11 mouse cellular contexts compared by ENCODE assay signal in the genomic region with DNA sequence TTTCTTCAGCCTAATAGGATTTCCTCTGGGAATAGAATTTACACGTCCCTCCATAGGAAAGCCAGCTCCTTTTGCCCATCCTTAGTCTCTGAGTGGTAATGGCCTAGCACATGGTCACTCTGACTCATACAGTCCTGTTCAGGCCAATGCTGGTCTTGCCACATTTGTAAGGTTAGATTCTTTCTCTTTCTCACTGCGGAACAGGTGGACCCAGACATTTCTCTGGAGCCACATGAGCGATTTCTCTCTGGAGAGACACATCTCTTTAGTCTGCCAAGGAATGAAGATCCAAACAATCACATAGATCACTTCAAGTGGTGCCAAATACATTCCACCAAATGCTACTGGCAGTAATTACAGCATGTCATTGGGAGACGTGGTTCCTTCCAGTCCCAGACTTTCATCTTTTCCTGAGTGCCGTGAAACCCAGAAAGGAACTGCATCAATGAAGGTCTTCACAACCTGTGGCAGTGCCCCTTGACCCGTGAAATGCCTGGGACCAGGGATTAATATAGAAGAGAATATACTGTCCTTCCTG. TPM values are rescaled to one million over a fixed set of nuclear protein-coding genes. Genes with fewer than 3 reads are reported as not detected.
DNase-seq lines count a peak whose midpoint lies in the region; ATAC-seq and TF ChIP-seq lines count a peak whose summit lies in the region.
"Had no signal": no experiment of that assay in that cellular context is flagged by ENCODE, and none has a peak within 500 bp of the region (broad histone marks: within the 10 kb centered on the region; RNA-seq: fewer than 3 reads in every experiment).

No protein-coding gene starts in this region.

- intact Hi-C loops in gastrocnemius, adult 2 months (cut with DNase I) = no loop called here

- H3K27ac ChIP-seq in heart, embryonic 16.5 days (ENCODE audit: low read length) = no peak overlapping the region
- no peak overlapping the region for H3K27ac ChIP-seq in embryonic facial prominence, embryonic 10.5 days (replicated peaks)
- peak overlapping the region; percentile 81; the same call in 1 of the 2 replicates for H3K27ac ChIP-seq in hindbrain, embryonic 15.5 days (replicated peaks)
- no peak overlapping the region for H3K27ac ChIP-seq in neural tube, embryonic 12.5 days
- H3K27ac ChIP-seq in gastrocnemius, adult 2 months = no peak overlapping the region
- H3K27ac ChIP-seq: embryonic facial prominence, embryonic 15.5 days had no signal

- H3K4me2 ChIP-seq in heart, embryonic 16.5 days (ENCODE audit: low read depth, low read length) = peak overlapping the region; percentile 73; the same call in 1 of the 2 replicates
- H3K4me2 ChIP-seq in hindbrain, embryonic 15.5 days = peak overlapping the region; percentile 78
- H3K4me2 ChIP-seq in neural tube, embryonic 12.5 days (replicated peaks) = peak overlapping the region; percentile 89

- DNase-seq in heart, adult 9 months (ENCODE audit: low spot score in 2 of 2) = no peak
- DNase-seq in embryonic facial prominence, embryonic 10.5 days (ENCODE audit: low spot score) = no peak
- no peak for DNase-seq in gastrocnemius, adult 2 months
- no peak for DNase-seq in thymus, postnatal 36 days
- no peak for DNase-seq in right cerebral cortex, postnatal 25 days
- DNase-seq: adrenal gland, adult 8-10 months; thymus, postnatal 14 days had no signal

- H3K4me1 ChIP-seq in heart, embryonic 16.5 days (ENCODE audit: control insufficient read depth, insufficient read depth, low read length) = no peaks in the 10 kb centered on the region
- peaks cover 20% of the 10 kb centered on the region for H3K4me1 ChIP-seq in embryonic facial prominence, embryonic 10.5 days
- H3K4me1 ChIP-seq in hindbrain, embryonic 15.5 days (replicated peaks) = peaks cover 9% of the 10 kb centered on the region; the same call in 1 of the 2 replicates
- H3K4me1 ChIP-seq in neural tube, embryonic 12.5 days = peaks cover 5% of the 10 kb centered on the region; the same call in 1 of the 2 replicates

- H3K9ac ChIP-seq in heart, embryonic 16.5 days (ENCODE audit: low read length) = no peak overlapping the region
- 0 out of 2 replicates have a peak overlapping the region, but pooled peaks have one; percentile 78 for H3K9ac ChIP-seq in hindbrain, embryonic 15.5 days
- no peak overlapping the region for H3K9ac ChIP-seq in neural tube, embryonic 12.5 days
- H3K9ac ChIP-seq: embryonic facial prominence, embryonic 15.5 days had no signal

- no peaks in the 10 kb centered on the region for H3K36me3 ChIP-seq in heart, embryonic 16.5 days (ENCODE audit: control insufficient read depth, insufficient read depth)
- no peaks in the 10 kb centered on the region for H3K36me3 ChIP-seq in embryonic facial prominence, embryonic 10.5 days (replicated peaks)
- no peaks in the 10 kb centered on the region for H3K36me3 ChIP-seq in hindbrain, embryonic 15.5 days
- H3K36me3 ChIP-seq in neural tube, embryonic 12.5 days = no peaks in the 10 kb centered on the region
- H3K36me3 ChIP-seq: embryonic facial prominence, embryonic 15.5 days had no signal

- no peak overlapping the region for H3K4me3 ChIP-seq in heart, embryonic 16.5 days (ENCODE audit: low read length)
- H3K4me3 ChIP-seq in embryonic facial prominence, embryonic 10.5 days = peak overlapping the region; percentile 66
- peak overlapping the region; percentile 70 for H3K4me3 ChIP-seq in hindbrain, embryonic 15.5 days
- no peak overlapping the region for H3K4me3 ChIP-seq in neural tube, embryonic 12.5 days
- no peak overlapping the region for H3K4me3 ChIP-seq in gastrocnemius, adult 2 months

- 62% methylated on average over 6 of the region's 6 CpGs for WGBS in heart, embryonic 16.5 days
- 50% methylated on average over 6 of the region's 6 CpGs for WGBS in embryonic facial prominence, embryonic 10.5 days
- 36% methylated on average over 6 of the region's 6 CpGs for WGBS in hindbrain, embryonic 15.5 days
- WGBS in neural tube, embryonic 12.5 days = 48% methylated on average over 6 of the region's 6 CpGs

- TF ChIP-seq CTCF in gastrocnemius, adult 2 months (IDR thresholded peaks at IDR 0.05) = no peak

- no peak for ATAC-seq in heart, embryonic 16.5 days (replicated peaks; ENCODE audit: extremely low read depth, insufficient read depth, low FRiP score)
- no peak for ATAC-seq in hindbrain, embryonic 15.5 days (ENCODE audit: low FRiP score, low read depth)
- ATAC-seq in neural tube, embryonic 12.5 days (ENCODE audit: low FRiP score, low read depth) = no peak; the same call in 1 of the 2 replicates

- 0 out of 2 replicates have a peak, but pooled peaks cover 2% of the 10 kb centered on the region for H3K27me3 ChIP-seq in heart, embryonic 16.5 days (ENCODE audit: control insufficient read depth, insufficient read depth, low read length)
- H3K27me3 ChIP-seq in embryonic facial prominence, embryonic 10.5 days (replicated peaks; ENCODE audit: low read depth, poor library complexity, severe bottlenecking) = peaks cover 15% of the 10 kb centered on the region
- no peaks in the 10 kb centered on the region for H3K27me3 ChIP-seq in hindbrain, embryonic 15.5 days
- H3K27me3 ChIP-seq in neural tube, embryonic 12.5 days (replicated peaks) = no peaks in the 10 kb centered on the region

- no peaks in the 10 kb centered on the region for H3K9me3 ChIP-seq in heart, embryonic 16.5 days (replicated peaks; ENCODE audit: control insufficient read depth, low read length)
- no peaks in the 10 kb centered on the region for H3K9me3 ChIP-seq in embryonic facial prominence, embryonic 10.5 days
- H3K9me3 ChIP-seq in hindbrain, embryonic 15.5 days = no peaks in the 10 kb centered on the region
- no peaks in the 10 kb centered on the region for H3K9me3 ChIP-seq in neural tube, embryonic 12.5 days
- H3K9me3 ChIP-seq: embryonic facial prominence, embryonic 15.5 days had no signal

RNA-seq across cellular contexts. Expression of a gene that starts 0.8 kb away (rescaled TPM):
- 0.33 and 0.37 TPM in 2 replicates for polyA plus RNA-seq in heart, embryonic 16.5 days (2015; fragmentation: Nextera tagmentation; extraction: Ambion mirVana)
- 3.6 and 5.1 TPM in 2 replicates for polyA plus RNA-seq in embryonic facial prominence, embryonic 10.5 days (2016; fragmentation: Nextera tagmentation; extraction: Ambion mirVana)
- 82.5 and 88.7 TPM in 2 replicates for polyA plus RNA-seq in hindbrain, embryonic 15.5 days (2015; fragmentation: Nextera tagmentation; extraction: Ambion mirVana)
- polyA plus RNA-seq in neural tube, embryonic 12.5 days (2016; fragmentation: Nextera tagmentation; extraction: Ambion mirVana) = 18.4 and 23.0 TPM in 2 replicates
- total RNA-seq in gastrocnemius, adult 2 months (2021) = under 1 TPM; 0.20 to 0.33 TPM

Comparison
In these comparisons a context has a peak if more than half of its experiments do, and no peak if none do; other contexts are left out.
1. H3K4me3 ChIP-seq: peak in embryonic facial prominence, embryonic 10.5 days (single experiment) and hindbrain, embryonic 15.5 days (single experiment); none in heart, embryonic 16.5 days (single experiment), neural tube, embryonic 12.5 days (single experiment) and gastrocnemius, adult 2 months (single experiment).
2. Peak in every context shown above with its lines, with median percentiles within 50 percentile points of each other: H3K4me2 ChIP-seq.